Mouse (Mus musculus): ENCODE results near the gene Phc2.
A peak's percentile ranks its signal among the peaks of the same experiment; 100 is the strongest.

Phc2 gene

GRCm38 (mm10) chr4:128692149-128692925 is 37.8 kb downstream of the Phc2 start:
- DNase-seq (ENCODE audit: low spot score in 2 of 2) = no peak

- no peak for DNase-seq (ENCODE audit: low spot score in 2 of 2)
These were observed 38.7 kb downstream of the Phc2 start for GRCm38 (mm10) chr4:128693207-128693606.

GRCm38 (mm10) chr4:128694315-128694714 is 39.8 kb downstream of the Phc2 start:
- no peak for DNase-seq (ENCODE audit: low spot score in 2 of 2)

- DNase-seq (ENCODE audit: low spot score in 2 of 2) = no peak
These were observed 40.6 kb downstream of the Phc2 start for GRCm38 (mm10) chr4:128695149-128695548.

GRCm38 (mm10) chr4:128698011-128698861 is 43.7 kb downstream of the Phc2 start:
- peak in 1 of 2 experiments; percentile 48 for DNase-seq (ENCODE audit: low spot score in 2 of 2)

- no peak for DNase-seq (ENCODE audit: low spot score in 2 of 2)
These were observed 45.4 kb downstream of the Phc2 start for GRCm38 (mm10) chr4:128699916-128700315.

- no peak for DNase-seq (ENCODE audit: low spot score in 2 of 2)
These were observed 46.0 kb downstream of the Phc2 start for GRCm38 (mm10) chr4:128700543-128700942.

- no peak for DNase-seq (ENCODE audit: low spot score in 2 of 2)
These were observed 50.7 kb downstream of the Phc2 start for GRCm38 (mm10) chr4:128705138-128705720.

GRCm38 (mm10) chr4:128706626-128707025 is 52.1 kb downstream of the Phc2 start:
- no peak for DNase-seq (ENCODE audit: low spot score in 2 of 2)

GRCm38 (mm10) chr4:128707384-128707783 is 52.9 kb downstream of the Phc2 start:
- no peak for DNase-seq (ENCODE audit: low spot score in 2 of 2)

GRCm38 (mm10) chr4:128709061-128709780 is 54.7 kb downstream of the Phc2 start:
- no peak for DNase-seq (ENCODE audit: low spot score in 2 of 2)

- DNase-seq (ENCODE audit: low spot score in 2 of 2) = no peak
These were observed 55.3 kb downstream of the Phc2 start for GRCm38 (mm10) chr4:128709781-128710166.

- no peak for DNase-seq (ENCODE audit: low spot score in 2 of 2)
These were observed 55.8 kb downstream of the Phc2 start for GRCm38 (mm10) chr4:128710286-128710685.

GRCm38 (mm10) chr4:128710800-128711199 is 56.3 kb downstream of the Phc2 start:
- no peak for DNase-seq (ENCODE audit: low spot score in 2 of 2)

GRCm38 (mm10) chr4:128711455-128712135 is 57.1 kb downstream of the Phc2 start:
- peak; percentile 88 to 94 for DNase-seq (ENCODE audit: low spot score in 2 of 2)

GRCm38 (mm10) chr4:128712136-128712655 is 57.7 kb downstream of the Phc2 start:
- no peak for DNase-seq (ENCODE audit: low spot score in 2 of 2)

GRCm38 (mm10) chr4:128712941-128713340 is 58.4 kb downstream of the Phc2 start:
- DNase-seq (ENCODE audit: low spot score in 2 of 2) = no peak

GRCm38 (mm10) chr4:128715241-128716204 is 61.0 kb downstream of the Phc2 start:
- DNase-seq (ENCODE audit: low spot score in 2 of 2) = no peak

GRCm38 (mm10) chr4:128716279-128716678 is 61.8 kb downstream of the Phc2 start:
- no peak for DNase-seq (ENCODE audit: low spot score in 2 of 2)

- DNase-seq (ENCODE audit: low spot score in 2 of 2) = no peak
These were observed 62.2 kb downstream of the Phc2 start for GRCm38 (mm10) chr4:128716731-128717130.
